Mouse (Mus musculus) brain, embryonic 14.5 days (tissue): ENCODE results near the gene Tyms.

ENCODE experiments used
- CTCF ChIP-seq: fragments of 200-500 bp; IDR thresholded peaks from 2 replicates; pipeline ENCODE4 v1.5.1; 2012; ENCODE audit warnings: inconsistent platforms, mild to moderate bottlenecking, moderate library complexity, borderline replicate concordance; ENCODE audit not compliant: insufficient read depth, insufficient read length; ENCODE audit errors: extremely low read depth
- POLR2A ChIP-seq: fragments of 200-500 bp; IDR thresholded peaks from 2 replicates; pipeline ENCODE4 v1.6.1; 2012; ENCODE audit warnings: mild to moderate bottlenecking, inconsistent platforms, borderline replicate concordance; ENCODE audit not compliant: poor library complexity, insufficient read depth, insufficient read length, severe bottlenecking; ENCODE audit errors: extremely low read depth

DNA sequence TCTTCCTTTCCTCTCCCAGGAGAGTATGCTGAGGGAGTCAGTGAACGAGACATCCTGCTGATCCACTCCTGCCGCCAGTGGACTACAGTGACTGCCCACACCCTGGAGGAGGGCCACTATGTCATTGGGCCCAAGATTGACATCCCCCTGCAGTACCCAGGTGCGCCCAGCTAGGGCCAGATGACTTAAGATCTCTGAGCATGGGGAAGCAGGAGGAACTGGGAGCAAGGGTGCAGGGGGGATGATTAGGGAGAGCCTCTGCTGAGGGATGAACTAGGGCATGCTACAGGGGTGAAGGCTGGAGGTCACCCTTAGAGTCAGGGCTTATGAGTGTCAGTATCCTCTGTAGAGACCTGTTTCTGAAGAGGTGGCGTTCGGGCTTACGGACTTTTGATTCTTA lies 34.8 kb upstream of the Tyms start:
- TF ChIP-seq CTCF (no peak), POLR2A (no peak)
